Mouse (Mus musculus) heart, adult 2 months (tissue): ENCODE measurements around the gene Kbtbd13.

Experiments
- CTCF ChIP-seq: fragments of 200-600 bp; IDR thresholded peaks from 2 replicates; pipeline ENCODE4 v1.8.1; 2022; ENCODE audit warnings: antibody characterized with exemption, mild to moderate bottlenecking, moderate library complexity
- EP300 ChIP-seq: fragments of 200-500 bp; IDR thresholded peaks from 2 replicates; pipeline ENCODE4 v1.6.1; 2011; ENCODE audit warnings: low read depth, low read length, control low read depth; ENCODE audit not compliant: insufficient read depth
- POLR2A ChIP-seq: fragments of 200-500 bp; IDR thresholded peaks from 2 replicates; pipeline ENCODE4 v1.6.1; 2011; ENCODE audit warnings: mild to moderate bottlenecking, low read depth, low read length, control low read depth; ENCODE audit not compliant: insufficient read depth

- TF ChIP-seq POLR2A (no peak), CTCF (no peak), EP300 (no peak)
Observed at GRCm38 (mm10) chr9:65365721-65366120, 25.7 kb downstream of the Kbtbd13 start.
